Mouse (Mus musculus): ENCODE results near the gene Fam186b.

DNA sequence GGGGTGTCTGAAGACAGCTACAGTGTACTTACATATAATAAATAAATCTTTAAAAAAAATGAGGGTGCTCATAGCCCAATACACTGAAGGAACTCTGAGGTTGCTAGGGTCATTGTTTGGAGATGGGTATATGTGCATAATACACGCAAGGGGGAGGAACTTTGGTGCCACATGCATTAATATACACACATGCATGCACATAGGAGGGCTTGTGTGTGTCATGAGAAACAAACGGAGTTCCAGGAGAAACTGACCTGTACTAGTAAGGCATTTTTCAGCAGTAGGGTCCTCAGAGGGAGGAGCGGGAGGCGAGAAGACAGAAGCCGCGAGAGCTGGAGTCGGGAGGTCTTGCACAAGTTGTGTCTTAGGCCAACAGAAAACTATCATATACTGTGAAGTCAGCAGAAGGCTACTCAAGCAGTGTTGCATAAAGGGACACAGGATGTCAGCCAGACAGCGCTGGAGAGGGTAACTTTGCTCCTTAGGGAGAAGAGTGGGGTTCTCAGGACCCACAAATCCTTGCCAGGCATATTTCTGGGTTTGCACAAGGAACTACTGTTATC is 36.4 kb downstream of the Fam186b start:
- TF ChIP-seq CTCF (IDR thresholded peaks at IDR 0.05; ENCODE audit: borderline replicate concordance, extremely low read depth, insufficient read depth, insufficient read length) (no peak), POLR2A (IDR thresholded peaks at IDR 0.05; ENCODE audit: borderline replicate concordance, extremely low read depth, insufficient read depth, insufficient read length, poor library complexity, severe bottlenecking) (no peak)
